Mouse (Mus musculus): ENCODE results near the gene Ampd2.

DNA sequence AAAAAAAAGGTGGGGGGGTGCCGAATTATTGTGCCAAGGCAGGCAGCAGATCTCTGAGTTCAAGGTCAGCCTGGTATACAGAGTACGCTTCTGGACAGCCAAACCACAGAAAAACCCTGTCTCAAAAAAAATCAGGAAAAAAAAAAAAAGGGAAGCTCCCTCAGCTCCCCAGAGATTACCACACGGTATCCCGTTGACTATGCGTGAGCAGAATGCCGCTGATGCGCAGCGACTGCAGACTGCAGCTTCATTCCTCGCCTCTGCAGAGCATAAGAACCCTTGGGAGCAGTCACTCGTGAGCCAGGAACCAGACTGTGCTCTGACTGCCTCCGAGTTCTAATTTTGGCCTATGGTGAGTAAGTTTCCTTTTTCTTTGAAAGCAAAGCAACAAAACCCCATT, 48.2 kb upstream of the Ampd2 start:
- TF ChIP-seq CTCF (IDR thresholded peaks at IDR 0.05; ENCODE audit: control insufficient read depth, insufficient read depth, low read length): no peak
- no peak for TF ChIP-seq POLR2A (IDR thresholded peaks at IDR 0.05; ENCODE audit: borderline replicate concordance, control insufficient read depth, low read depth, low read length)
